Mouse (Mus musculus): Measurements from ENCODE around the gene Gm5431. TPM values are rescaled to one million over a fixed set of nuclear protein-coding genes. Genes with fewer than 3 reads are reported as not detected.
"Not testable (repeated sequence)": the region's sequence is repeated elsewhere in the genome, so short reads cannot be mapped to it uniquely, and the experiment has no call there.

Gene Gm5431
- polyA plus RNA-seq, 2 experiments, result 0.16 to 0.34 TPM

DNA sequence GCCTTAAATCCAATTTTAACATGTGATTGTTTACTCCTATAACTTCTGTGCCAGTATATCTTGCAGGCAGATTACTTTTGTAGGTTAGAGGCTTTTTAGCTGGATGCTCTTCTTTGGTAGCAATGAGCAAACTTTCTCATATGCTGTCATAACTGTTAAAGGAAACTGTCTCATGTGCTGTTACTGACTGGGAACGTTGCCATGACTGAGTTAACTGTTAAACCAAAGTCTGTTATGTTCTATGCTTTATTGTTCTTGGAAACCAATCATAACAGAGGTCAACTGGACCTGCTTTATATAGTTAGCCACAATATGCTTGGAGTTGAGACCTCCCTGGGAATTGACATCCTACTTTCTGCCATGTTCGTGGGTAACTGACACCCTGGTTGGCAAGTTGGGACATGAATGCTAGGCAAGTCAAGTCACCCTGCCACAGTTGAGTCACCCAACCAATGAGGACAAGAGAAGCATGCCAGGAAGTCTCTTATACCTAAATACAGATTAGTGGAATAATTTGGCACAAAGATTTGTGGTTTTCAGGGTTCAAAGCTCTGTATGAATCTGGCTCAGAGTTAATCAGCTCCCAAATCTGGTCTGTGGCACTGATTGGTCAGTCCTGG is 3.1 kb downstream of the Gm5431 start:
- H3K27ac ChIP-seq, result no peak overlapping the region
- H3K9ac ChIP-seq (replicated peaks), result no peak overlapping the region
- H3K36me3 ChIP-seq (replicated peaks; ENCODE audit: control insufficient read depth, insufficient read depth, low read depth), result no peaks in the 10 kb centered on the region
- peaks cover 0 to 2% of the 10 kb centered on the region in 2 experiments; a peak in 1 of 4 replicates for H3K4me1 ChIP-seq (replicated peaks; ENCODE audit: control insufficient read depth in 2 of 2, insufficient read depth in 2 of 2, low read length in 1 of 2)
- H3K4me2 ChIP-seq (ENCODE audit: low read depth), result no peak overlapping the region
- WGBS (ENCODE audit: insufficient replicate concordance), result 47% methylated on average over 2 of the region's 2 CpGs
- no peaks in the 10 kb centered on the region for H3K9me3 ChIP-seq (ENCODE audit: control insufficient read depth, low read length)
- H3K27me3 ChIP-seq (ENCODE audit: control insufficient read depth, insufficient read depth, low read length), result no peaks in the 10 kb centered on the region
- DNase-seq (ENCODE audit: low read depth in 3 of 3, low spot score in 3 of 3), result no peak
- ATAC-seq (ENCODE audit: insufficient read depth), result no peak
- no peak overlapping the region for H3K4me3 ChIP-seq (ENCODE audit: insufficient read depth in 1 of 2, low read depth in 2 of 2, low read length in 2 of 2)
- no peak for TF ChIP-seq CTCF (IDR thresholded peaks at IDR 0.05; ENCODE audit: low read depth)
- no peak for TF ChIP-seq EP300 (IDR thresholded peaks at IDR 0.05; ENCODE audit: low read depth)

DNA sequence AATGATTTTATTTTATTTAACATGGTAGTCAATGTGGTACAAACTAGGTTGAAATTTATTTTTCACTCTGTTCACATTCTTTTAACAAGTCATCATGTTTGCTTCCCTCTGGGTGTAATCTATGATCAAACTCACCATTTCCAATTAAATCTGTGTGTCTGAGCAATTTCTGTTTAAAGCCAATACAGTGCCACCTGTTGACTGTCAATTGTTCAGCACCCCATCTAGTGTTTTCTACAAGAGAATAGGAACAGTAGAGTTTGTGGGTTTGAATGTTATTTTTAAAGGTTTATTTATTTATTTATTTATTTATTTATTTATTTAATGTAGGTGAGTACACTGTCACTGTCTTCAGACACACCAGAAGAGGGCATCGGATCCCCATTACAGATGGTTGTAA is 25.3 kb downstream of the Gm5431 start:
- Histone ChIP-seq H3K27me3 (ENCODE audit: control insufficient read depth, insufficient read depth, low read length) (no peaks in the 10 kb centered on the region), H3K36me3 (replicated peaks; ENCODE audit: control insufficient read depth, insufficient read depth, low read depth) (no peaks in the 10 kb centered on the region), H3K4me2 (ENCODE audit: low read depth) (no peak overlapping the region), H3K4me3 (ENCODE audit: insufficient read depth in 1 of 2, low read depth in 2 of 2, low read length in 2 of 2) (no peak overlapping the region), H3K4me1 (replicated peaks; ENCODE audit: control insufficient read depth in 2 of 2, insufficient read depth in 2 of 2, low read length in 1 of 2) (peaks cover 23 to 30% of the 10 kb centered on the region in 2 experiments), H3K9ac (replicated peaks) (no peak overlapping the region), H3K27ac (no peak overlapping the region), H3K9me3 (ENCODE audit: control insufficient read depth, low read length) (no peaks in the 10 kb centered on the region)
- ATAC-seq (ENCODE audit: insufficient read depth), result no peak
- DNase-seq (ENCODE audit: low read depth in 3 of 3, low spot score in 3 of 3), result no peak
- TF ChIP-seq CTCF (IDR thresholded peaks at IDR 0.05; ENCODE audit: low read depth), result no peak; the same call in 1 of the 2 replicates
- TF ChIP-seq EP300 (IDR thresholded peaks at IDR 0.05; ENCODE audit: low read depth), result no peak
- 91% methylated on average over 1 of the region's 1 CpGs for WGBS (ENCODE audit: insufficient replicate concordance)

DNA sequence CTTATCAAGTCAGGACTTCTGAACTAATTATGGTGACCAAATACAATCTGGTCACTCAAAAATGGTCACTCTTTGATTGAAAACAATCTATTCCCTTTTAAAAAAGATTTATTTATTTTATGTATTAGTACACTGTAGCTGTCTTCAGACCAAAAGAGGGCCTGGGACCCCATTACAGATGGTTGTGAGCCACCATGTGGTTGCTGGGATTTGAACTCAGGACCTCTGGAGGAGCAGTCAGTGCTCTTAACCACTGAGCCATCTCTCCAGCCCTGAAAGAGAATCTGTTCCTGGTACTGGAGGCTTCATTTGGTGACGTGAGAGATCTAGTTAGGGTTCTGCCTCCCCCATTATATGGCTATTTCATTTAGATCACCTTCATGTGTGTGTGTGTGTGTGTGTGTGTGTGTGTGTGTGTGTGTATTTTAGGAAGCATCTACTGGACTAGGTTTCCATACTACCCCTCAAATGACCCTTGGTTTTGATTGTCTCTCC is 26.6 kb downstream of the Gm5431 start:
- H3K36me3 ChIP-seq (replicated peaks; ENCODE audit: control insufficient read depth, insufficient read depth, low read depth); H3K27me3 ChIP-seq (ENCODE audit: control insufficient read depth, insufficient read depth, low read length); H3K4me2 ChIP-seq (ENCODE audit: low read depth); H3K9me3 ChIP-seq (ENCODE audit: control insufficient read depth, low read length); DNase-seq (ENCODE audit: low read depth in 3 of 3, low spot score in 3 of 3); H3K9ac ChIP-seq (replicated peaks); H3K27ac ChIP-seq; ATAC-seq (ENCODE audit: insufficient read depth); H3K4me3 ChIP-seq (ENCODE audit: insufficient read depth in 1 of 2, low read depth in 2 of 2, low read length in 2 of 2): not testable (repeated sequence)
- WGBS (ENCODE audit: insufficient replicate concordance), result 60% methylated on average over 1 of the region's 1 CpGs
- peaks cover 23 to 31% of the 10 kb centered on the region in 2 experiments for H3K4me1 ChIP-seq (replicated peaks; ENCODE audit: control insufficient read depth in 2 of 2, insufficient read depth in 2 of 2, low read length in 1 of 2)

DNA sequence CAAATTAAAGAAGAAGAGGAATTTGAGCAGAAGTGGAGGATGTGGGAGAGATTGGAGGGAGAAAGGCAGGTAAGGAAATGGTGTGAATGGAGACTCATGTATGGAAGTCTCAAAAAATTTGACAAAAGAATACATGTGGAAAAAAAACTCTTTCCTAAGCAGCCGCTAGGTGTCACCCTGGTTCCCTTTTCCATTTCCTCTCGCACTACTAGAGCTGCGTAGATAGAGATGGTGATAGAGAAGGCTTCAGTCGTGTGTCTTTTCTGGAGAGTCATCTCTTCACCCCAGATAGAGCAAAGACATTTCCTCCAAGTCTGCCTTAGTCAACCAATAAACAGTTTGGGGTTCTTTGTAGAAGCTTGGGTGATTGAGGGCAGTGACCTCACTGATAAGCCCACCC is 27.5 kb downstream of the Gm5431 start:
- no peaks in the 10 kb centered on the region for H3K9me3 ChIP-seq (ENCODE audit: control insufficient read depth, low read length)
- H3K4me3 ChIP-seq (ENCODE audit: insufficient read depth in 1 of 2, low read depth in 2 of 2, low read length in 2 of 2), result no peak overlapping the region
- 0 out of 2 replicates have a peak, but pooled peaks have one; percentile 16 for TF ChIP-seq EP300 (IDR thresholded peaks at IDR 0.05; ENCODE audit: low read depth)
- TF ChIP-seq CTCF (IDR thresholded peaks at IDR 0.05; ENCODE audit: low read depth), result peak; percentile 78
- DNase-seq (ENCODE audit: low read depth in 3 of 3, low spot score in 3 of 3), result peak in 1 of 3 experiments; percentile 65
- H3K36me3 ChIP-seq (replicated peaks; ENCODE audit: control insufficient read depth, insufficient read depth, low read depth), result no peaks in the 10 kb centered on the region
- H3K4me2 ChIP-seq (ENCODE audit: low read depth), result peak overlapping the region; percentile 97
- peak overlapping the region; percentile 72 for H3K27ac ChIP-seq
- peaks cover 23 to 39% of the 10 kb centered on the region in 2 experiments for H3K4me1 ChIP-seq (replicated peaks; ENCODE audit: control insufficient read depth in 2 of 2, insufficient read depth in 2 of 2, low read length in 1 of 2)
- no peak overlapping the region; the same call in 1 of the 2 replicates for H3K9ac ChIP-seq (replicated peaks)
- ATAC-seq (ENCODE audit: insufficient read depth), result no peak
- H3K27me3 ChIP-seq (ENCODE audit: control insufficient read depth, insufficient read depth, low read length), result no peaks in the 10 kb centered on the region
- 1% methylated on average over 4 of the region's 4 CpGs for WGBS (ENCODE audit: insufficient replicate concordance)

DNA sequence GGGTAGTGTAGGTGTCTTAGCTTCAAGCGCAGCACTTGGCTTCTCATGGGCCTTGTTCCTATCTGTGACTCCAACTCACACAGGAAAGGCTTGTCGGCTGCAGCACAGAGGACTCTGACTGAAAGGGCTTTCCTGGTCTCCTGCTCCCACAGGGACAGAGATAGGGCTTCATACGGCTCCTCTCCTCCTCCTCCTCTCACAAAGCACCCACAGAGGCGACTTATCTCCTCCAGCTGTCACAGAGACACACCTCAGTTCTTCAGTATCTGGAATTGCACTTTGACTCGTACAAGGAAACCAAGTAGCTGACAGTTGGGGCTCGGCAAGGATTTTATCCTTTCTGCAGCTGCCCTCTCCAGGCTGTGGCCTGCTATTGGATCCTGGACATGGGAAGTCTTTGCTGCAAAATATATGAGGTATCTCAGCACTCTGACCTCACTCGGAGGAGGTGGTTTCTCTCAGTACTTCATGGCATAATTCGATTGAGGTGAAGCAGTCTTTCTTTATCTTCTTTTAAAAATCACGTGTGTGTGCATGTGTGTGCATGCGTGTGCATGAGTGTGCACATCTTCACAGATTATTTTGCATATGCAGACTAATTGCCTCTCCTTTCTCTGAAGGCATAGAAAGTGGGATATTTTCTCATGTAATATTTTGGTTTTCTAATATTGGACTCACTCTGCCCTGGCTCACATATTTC is 28.3 kb downstream of the Gm5431 start:
- peak overlapping the region; percentile 14 to 29; a peak in 3 of 4 replicates for H3K4me3 ChIP-seq (ENCODE audit: insufficient read depth in 1 of 2, low read depth in 2 of 2, low read length in 2 of 2)
- DNase-seq (ENCODE audit: low read depth in 3 of 3, low spot score in 3 of 3), result peak; percentile 76 to 85 (median 78)

More for the DNA sequence above, 28.3 kb downstream of the Gm5431 start:
- peak overlapping the region; percentile 72 for H3K27ac ChIP-seq
- 12% methylated on average over 10 of the region's 10 CpGs for WGBS (ENCODE audit: insufficient replicate concordance)
- H3K36me3 ChIP-seq (replicated peaks; ENCODE audit: control insufficient read depth, insufficient read depth, low read depth), result no peaks in the 10 kb centered on the region
- TF ChIP-seq EP300 (IDR thresholded peaks at IDR 0.05; ENCODE audit: low read depth), result peak; percentile 82
- peak; percentile 48 for TF ChIP-seq CTCF (IDR thresholded peaks at IDR 0.05; ENCODE audit: low read depth)
- H3K27me3 ChIP-seq (ENCODE audit: control insufficient read depth, insufficient read depth, low read length), result no peaks in the 10 kb centered on the region
- ATAC-seq (ENCODE audit: insufficient read depth), result peak; percentile 82
- H3K9me3 ChIP-seq (ENCODE audit: control insufficient read depth, low read length), result no peaks in the 10 kb centered on the region
- peak overlapping the region; percentile 94 for H3K9ac ChIP-seq (replicated peaks)
- H3K4me1 ChIP-seq (replicated peaks; ENCODE audit: control insufficient read depth in 2 of 2, insufficient read depth in 2 of 2, low read length in 1 of 2), result peaks cover 26 to 45% of the 10 kb centered on the region in 2 experiments
- peak overlapping the region; percentile 97 for H3K4me2 ChIP-seq (ENCODE audit: low read depth)

Measured in liver, embryonic 14.5 days (tissue).